Mouse (Mus musculus): ENCODE measurements at regions not wholly inside any gene's neighbourhood (a gene's known extent, or its start where the extent isn't known, plus 50 kb on each side); places are given as distances from the start of the nearest gene placed in this dataset.

- TF ChIP-seq POLR2A (IDR thresholded peaks at IDR 0.05; ENCODE audit: borderline replicate concordance, insufficient read depth, low read length) (no peak), CTCF (IDR thresholded peaks at IDR 0.05; ENCODE audit: borderline replicate concordance, insufficient read depth, low read depth, low read length) (no peak)
Observed at GRCm38 (mm10) chr3:146349393-146349792, 55.0 kb upstream of the Ssx2ip start.

Data from cerebellum, adult 2 months (tissue).